Mouse (Mus musculus) activated CD4-positive, CD25-positive, alpha-beta regulatory T cell, adult 4 months (primary cell): ENCODE results near the gene Tgfbi. TPM values are rescaled to one million over a fixed set of nuclear protein-coding genes. Genes with fewer than 3 reads are reported as not detected.

ENCODE experiments used
- polyA plus RNA-seq, 2 experiments: library from polyadenylated mRNA; unstranded; fragments of 100-300 nt; shearing (Covaris generic); gene quantifications; one replicate each; pipeline ENCODE4 v1.2.1; 2017

The Tgfbi gene
- polyA plus RNA-seq, 2 experiments from 2014 or later: 0.28 to 0.44 TPM

Other genes starting within 250 kb of the Tgfbi start
- gene Gm3045, start 182.9 kb upstream of the Tgfbi start, polyA plus RNA-seq: not detected
- gene Slc25a48, start 171.2 kb upstream of the Tgfbi start, polyA plus RNA-seq: not detected
- not detected for gene Il9, start 127.3 kb upstream of the Tgfbi start, polyA plus RNA-seq
- 1 to 10 TPM in 1 of 2 experiments, under 1 TPM in 1; 0.87 to 1.6 TPM for gene Fbxl21, start 87.1 kb upstream of the Tgfbi start, polyA plus RNA-seq
- gene Lect2, start 61.0 kb upstream of the Tgfbi start, polyA plus RNA-seq: not detected
- 10 to 100 TPM in 1 of 2 experiments, 1 to 10 TPM in 1; 9.0 to 11.7 TPM for gene Smad5, start 93.5 kb downstream of the Tgfbi start, polyA plus RNA-seq
- gene Gm45623, start 144.3 kb downstream of the Tgfbi start, polyA plus RNA-seq: not detected